Mouse (Mus musculus) embryonic fibroblast, embryonic 13.5 days (primary cell): ENCODE results near the gene Gm16223.

Source experiments
- CTCF ChIP-seq: IDR thresholded peaks from 2 replicates; pipeline ENCODE4 v1.5.1; 2011; ENCODE audit warnings: mild to moderate bottlenecking, control low read depth, low read length, moderate library complexity, borderline replicate concordance; ENCODE audit not compliant: insufficient read depth
- POLR2A ChIP-seq: IDR thresholded peaks from 2 replicates; pipeline ENCODE4 v1.6.1; 2011; ENCODE audit warnings: low read depth, mild to moderate bottlenecking, control low read depth, low read length, moderate library complexity

DNA sequence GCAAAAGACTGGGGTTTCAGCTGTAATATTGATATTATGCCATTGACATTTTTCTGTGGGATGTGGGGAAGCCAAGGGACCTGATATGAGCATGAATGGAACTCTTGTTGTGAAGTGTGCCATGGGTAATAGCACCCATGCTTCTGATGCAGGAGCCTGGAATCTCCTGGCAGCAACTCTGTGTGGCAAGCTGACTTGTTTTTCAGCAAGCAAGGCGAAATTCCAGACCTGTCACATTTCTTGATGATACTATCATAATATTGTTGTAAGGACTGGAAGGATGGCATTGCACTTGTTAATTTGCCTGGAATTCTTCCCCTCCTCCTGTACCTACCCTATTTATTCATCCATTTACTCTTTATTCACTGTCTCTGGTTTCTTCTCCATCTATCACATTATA, 44.2 kb upstream of the Gm16223 start:
- no peak for TF ChIP-seq CTCF
- TF ChIP-seq POLR2A: no peak
